Mouse (Mus musculus) CD8-positive naive resting alpha-beta T cell, adult 57 days (primary cell): ENCODE measurements around the gene Trpv5. TPM values are rescaled to one million over a fixed set of nuclear protein-coding genes. Genes with fewer than 3 reads are reported as not detected.

Experiments
- total RNA-seq: library from RNA; stranded (reverse); gene quantifications from one replicate; pipeline ENCODE4 v1.2.4, GENCODE M21; 2023

Gene Trpv5
- not detected for total RNA-seq

GRCm38 (mm10) chr6:41680669-41681068 is at the start of gene Trpv5:
Gene Trpv5 (minus strand): TSS chr6:41680769.

GRCm38 (mm10) chr6:41704123-41704522 is 23.6 kb upstream of the Trpv5 start, which contains the start of gene Kel:
Gene Kel (minus strand): TSS chr6:41704339.

GRCm38 (mm10) chr6:41684131-41684530 is 3.6 kb upstream of the Trpv5 start, which contains the start of gene Llcfc1:
Gene Llcfc1 (plus strand): TSS chr6:41684431.

GRCm38 (mm10) chr6:41636178-41636577 is 44.4 kb downstream of the Trpv5 start, which contains the start of gene Trpv6:
Gene Trpv6 (minus strand): TSS chr6:41636405.

GRCm38 (mm10) chr6:41605061-41605793 is 75.3 kb downstream of the Trpv5 start, which contains the start of gene Ephb6:
Gene Ephb6 (plus strand): TSS chr6:41605482.

Other genes with a start within 250 kb of the Trpv5 start
- gene Gm10334, start 234.6 kb downstream of the Trpv5 start, total RNA-seq, result not detected
- gene Prss1, start 221.8 kb downstream of the Trpv5 start, total RNA-seq, result 1.0 TPM
- gene Prss2, start 159.0 kb downstream of the Trpv5 start, total RNA-seq, result 13.6 TPM
- gene Ephb6, start 75.3 kb downstream of the Trpv5 start, total RNA-seq, result 23.9 TPM
- not detected for gene Trpv6, start 44.4 kb downstream of the Trpv5 start, total RNA-seq
- not detected for gene Llcfc1, start 3.7 kb upstream of the Trpv5 start, total RNA-seq
- gene Kel, start 23.6 kb upstream of the Trpv5 start, total RNA-seq, result not detected
- not detected for gene Olfr459, start 94.4 kb upstream of the Trpv5 start, total RNA-seq
- not detected for gene Pip, start 166.8 kb upstream of the Trpv5 start, total RNA-seq
- gene Sval2, start 172.2 kb upstream of the Trpv5 start, total RNA-seq, result not detected